Mouse (Mus musculus) brain, embryonic 14.5 days (tissue): ENCODE measurements around the gene Lrrc10. TPM values are rescaled to one million over a fixed set of nuclear protein-coding genes. Genes with fewer than 3 reads are reported as not detected.

ENCODE experiments used
- DNase-seq: peaks from one replicate; pipeline ENCODE4 v3.0.0-alpha.2; 2011; ENCODE audit warnings: low read depth
- CTCF ChIP-seq: fragments of 200-500 bp; IDR thresholded peaks from 2 replicates; pipeline ENCODE4 v1.5.1; 2012; ENCODE audit warnings: inconsistent platforms, mild to moderate bottlenecking, moderate library complexity, borderline replicate concordance; ENCODE audit not compliant: insufficient read depth, insufficient read length; ENCODE audit errors: extremely low read depth
- POLR2A ChIP-seq: fragments of 200-500 bp; IDR thresholded peaks from 2 replicates; pipeline ENCODE4 v1.6.1; 2012; ENCODE audit warnings: mild to moderate bottlenecking, inconsistent platforms, borderline replicate concordance; ENCODE audit not compliant: poor library complexity, insufficient read depth, insufficient read length, severe bottlenecking; ENCODE audit errors: extremely low read depth
- polyA plus RNA-seq: library from polyadenylated mRNA; depleted of rRNA; stranded (reverse); fragments of >200 nt; gene quantifications from 2 replicates; pipeline ENCODE4 v1.2.3, GENCODE M21; 2012; rRNA removed

The Lrrc10 gene
- polyA plus RNA-seq, 1 experiment: 0.11 TPM

- TF ChIP-seq CTCF (no peak), POLR2A (no peak)
- DNase-seq: peak; percentile 89
Observed at GRCm38 (mm10) chr10:117094504-117095329, 49.6 kb downstream of the Lrrc10 start.

- TF ChIP-seq POLR2A (no peak), CTCF (no peak)
- no peak for DNase-seq
Observed at GRCm38 (mm10) chr10:117096096-117096495, 51.0 kb downstream of the Lrrc10 start.

Other genes starting within 250 kb of the Lrrc10 start
- 0.05 and 0.10 TPM in 2 replicates for gene Myrfl, start 148.4 kb upstream of the Lrrc10 start, polyA plus RNA-seq
- 48.9 and 65.7 TPM in 2 replicates for gene Rab3ip, start 94.6 kb upstream of the Lrrc10 start, polyA plus RNA-seq
- not detected in 2 replicates for gene Gm10271, start 72.7 kb upstream of the Lrrc10 start, polyA plus RNA-seq
- 0.11 and 0.18 TPM in 2 replicates for gene Best3, start 59.0 kb upstream of the Lrrc10 start, polyA plus RNA-seq
- 262 and 287 TPM in 2 replicates for gene Cct2, start 18.5 kb downstream of the Lrrc10 start, polyA plus RNA-seq
- gene Frs2, start 103.2 kb downstream of the Lrrc10 start, polyA plus RNA-seq: 33.8 and 37.8 TPM in 2 replicates
- 141 and 146 TPM in 2 replicates for gene Yeats4, start 179.2 kb downstream of the Lrrc10 start, polyA plus RNA-seq
- gene 9530003J23Rik, start 193.4 kb downstream of the Lrrc10 start, polyA plus RNA-seq: not detected in 2 replicates
- gene Lyz2, start 237.0 kb downstream of the Lrrc10 start, polyA plus RNA-seq: 9.6 and 13.5 TPM in 2 replicates
- gene Lyz1, start 247.5 kb downstream of the Lrrc10 start, polyA plus RNA-seq: 0.10 and 0.19 TPM in 2 replicates